Mouse (Mus musculus) ovary, adult 18-20 months (tissue): ENCODE measurements around the gene Fbxo4.

Source experiments
- DNase-seq: peaks from one replicate; pipeline ENCODE4 v3.0.0; 2022; ENCODE audit warnings: low spot score, mixed read lengths

Fbxo4 gene

DNA sequence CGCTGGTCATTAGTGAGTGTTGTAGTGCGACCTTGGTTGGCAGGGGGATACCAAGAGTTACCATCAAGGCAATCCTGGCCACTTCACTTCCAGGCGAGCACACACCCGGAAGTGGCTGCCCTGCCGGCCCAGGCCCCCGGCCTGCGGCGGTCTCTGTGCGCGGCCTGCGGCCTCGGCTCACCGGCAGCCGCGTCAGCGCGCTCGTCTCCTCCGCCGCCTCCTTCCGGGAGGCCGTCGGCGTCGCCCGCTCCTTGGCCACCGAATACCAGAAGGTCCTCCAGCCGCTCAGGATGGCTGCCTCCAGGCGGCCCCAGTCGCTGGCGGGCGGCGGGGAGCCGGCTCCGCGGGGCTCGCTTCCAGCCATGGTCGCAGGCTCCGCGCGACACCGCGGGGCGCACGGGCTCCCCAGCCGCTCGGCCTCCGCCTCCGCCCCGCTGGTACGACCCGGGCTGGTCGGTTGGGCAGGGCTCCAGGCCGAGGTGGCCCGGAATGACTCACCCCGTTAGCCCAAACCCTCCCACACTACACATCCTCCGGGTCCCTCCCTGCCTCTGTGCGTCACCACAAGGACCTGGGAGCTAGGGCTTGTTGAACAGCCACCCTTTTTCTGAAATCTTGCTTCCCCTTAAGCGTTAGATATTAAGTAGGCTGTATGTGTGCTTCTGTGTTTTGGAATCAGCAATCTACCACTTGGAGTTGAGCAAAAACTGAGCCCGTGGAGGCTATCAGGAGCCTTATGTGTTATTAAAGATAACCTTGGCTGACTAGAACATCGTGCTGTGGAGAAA, at the start of gene Fbxo4:
Gene Fbxo4 (minus strand): TSS at position 513 of the 788 bp plus-strand sequence.
- DNase-seq = peak; percentile 83

DNA sequence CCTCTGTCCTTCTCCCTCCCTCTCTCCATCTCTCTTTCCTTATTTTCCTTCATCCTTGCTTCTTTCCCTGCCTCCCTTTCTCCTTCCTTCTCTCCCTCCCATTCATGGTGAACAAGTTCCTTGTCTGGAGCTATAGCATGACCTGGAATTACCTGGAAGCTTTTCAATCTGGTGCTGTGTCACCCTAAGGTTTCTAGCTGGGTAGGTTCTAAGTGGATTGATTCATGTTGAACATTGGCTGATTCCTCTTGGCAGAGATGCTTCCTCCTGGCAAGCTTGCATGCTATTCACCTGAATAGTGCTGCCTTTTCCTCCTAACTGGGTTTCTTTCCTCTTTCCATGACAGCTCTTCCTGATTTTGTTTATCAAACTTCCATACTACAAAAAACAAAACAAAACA, 49.6 kb upstream of the Fbxo4 start:
- DNase-seq = no peak

DNA sequence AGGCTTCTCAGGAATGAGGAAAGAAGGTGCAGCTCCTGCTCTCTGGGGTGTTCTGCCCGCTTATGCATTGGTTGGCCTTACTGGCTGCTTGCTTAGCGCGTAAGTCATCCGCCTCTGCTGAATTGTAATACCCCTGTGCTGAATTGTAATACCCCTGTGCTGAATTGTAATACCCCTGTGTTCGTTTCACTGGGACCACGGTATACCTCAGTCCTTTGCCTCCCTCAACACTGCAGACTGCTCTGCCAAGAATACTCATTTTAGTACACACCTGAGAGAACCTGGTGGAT, 49.0 kb upstream of the Fbxo4 start:
- no peak for DNase-seq

DNA sequence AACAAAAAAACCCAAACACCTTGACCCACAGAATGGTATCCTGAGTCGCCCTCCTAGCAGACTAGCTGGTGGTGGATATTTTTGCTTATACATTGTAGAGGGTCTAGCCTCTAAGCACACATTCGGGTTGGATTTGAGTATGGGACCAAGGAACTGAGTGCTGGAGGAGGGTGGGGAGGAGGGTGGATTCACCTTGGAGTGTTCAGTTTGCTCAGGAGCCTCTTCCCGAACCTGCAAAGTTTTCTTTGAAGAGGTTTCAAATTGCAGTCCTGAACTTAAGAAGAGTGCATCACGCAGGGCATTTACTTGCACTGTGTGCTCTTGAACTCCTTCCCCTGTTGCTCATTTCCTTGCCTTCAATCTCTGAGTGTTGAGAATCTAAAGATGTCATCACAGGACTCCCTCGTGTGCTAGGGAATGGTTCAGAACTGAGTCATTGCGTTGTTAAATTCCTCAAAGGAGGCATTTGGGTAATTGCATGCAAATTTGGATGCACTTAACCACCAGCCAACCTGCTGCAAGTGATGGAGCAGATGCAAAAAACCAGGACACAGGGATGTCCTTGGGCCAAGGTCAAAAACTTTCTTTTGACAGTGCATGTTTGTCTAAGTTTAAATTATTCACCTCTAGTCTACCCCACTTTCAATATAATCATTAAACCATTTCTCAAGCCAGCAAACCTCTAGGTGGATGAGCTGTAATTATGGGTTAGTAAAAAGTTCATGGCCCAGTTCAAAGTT, 48.5 kb upstream of the Fbxo4 start:
- no peak for DNase-seq

DNA sequence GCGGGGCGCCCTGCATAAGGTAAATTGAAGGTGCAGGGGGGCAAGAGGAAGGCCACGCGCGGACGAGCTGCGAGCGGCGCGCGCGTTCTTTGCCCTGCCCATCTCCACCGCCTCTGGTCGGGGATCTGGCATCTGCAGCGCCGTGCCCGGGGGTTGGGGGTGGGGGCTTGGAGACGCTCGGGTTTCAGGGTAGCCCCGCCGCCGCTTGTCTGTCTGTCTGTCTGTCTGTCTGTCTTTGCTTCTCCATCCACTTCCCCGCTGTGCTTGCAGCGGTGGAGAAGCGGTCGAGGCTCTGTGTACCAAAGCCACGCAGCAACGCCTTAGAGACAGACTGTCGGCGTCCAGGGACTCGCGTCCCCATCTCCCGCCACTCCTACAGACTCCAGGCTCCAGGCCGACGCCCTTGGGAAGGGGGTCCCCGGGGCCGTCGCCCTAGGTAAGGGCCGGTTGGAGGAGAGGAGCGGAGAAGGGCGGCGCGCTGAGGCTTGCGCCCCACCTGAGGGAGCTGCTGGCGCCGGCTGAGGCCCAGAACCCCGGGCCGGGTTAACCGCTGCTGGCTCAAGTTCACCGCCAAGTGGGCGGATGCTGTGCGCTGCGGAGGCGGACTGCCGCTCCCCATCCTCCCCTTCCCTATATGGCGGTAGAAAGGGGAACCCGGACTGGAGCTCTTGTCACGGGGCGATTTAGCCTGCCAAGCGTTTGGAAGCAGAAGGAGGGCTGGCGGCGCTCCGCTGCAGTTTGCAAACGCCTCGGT, 47.6 kb upstream of the Fbxo4 start:
- peak; percentile 85 for DNase-seq

DNA sequence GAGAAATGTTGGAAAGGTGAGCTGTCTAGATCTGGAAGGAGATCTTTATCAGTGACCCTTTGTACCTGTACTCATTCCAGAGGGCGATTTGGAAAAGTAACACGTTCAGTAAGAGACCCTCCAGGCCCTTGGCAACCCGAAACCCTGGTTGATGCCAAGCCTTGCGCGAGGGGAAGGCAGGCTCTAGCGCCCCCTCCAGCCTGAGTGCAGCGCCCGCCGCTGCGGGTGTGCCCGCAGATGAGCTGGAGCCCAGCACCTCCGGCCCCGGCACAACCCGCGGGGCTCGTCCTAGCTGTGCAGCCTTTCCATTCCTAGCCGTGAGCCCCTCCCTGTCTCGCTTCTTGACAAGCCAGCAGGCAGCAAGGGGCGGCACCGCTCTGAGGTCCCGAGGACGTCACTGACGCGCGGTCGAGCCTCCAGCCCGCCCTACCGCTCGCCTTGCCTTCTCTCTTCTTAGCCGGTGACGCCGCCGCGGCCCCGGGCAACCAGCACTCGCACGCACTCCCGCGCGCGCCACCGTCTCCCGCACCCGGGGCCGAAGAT, 46.9 kb upstream of the Fbxo4 start, which contains the start of gene Oxct1:
Gene Oxct1 (plus strand): TSS at position 153 of the 543 bp plus-strand sequence.
- peak; percentile 89 for DNase-seq

DNA sequence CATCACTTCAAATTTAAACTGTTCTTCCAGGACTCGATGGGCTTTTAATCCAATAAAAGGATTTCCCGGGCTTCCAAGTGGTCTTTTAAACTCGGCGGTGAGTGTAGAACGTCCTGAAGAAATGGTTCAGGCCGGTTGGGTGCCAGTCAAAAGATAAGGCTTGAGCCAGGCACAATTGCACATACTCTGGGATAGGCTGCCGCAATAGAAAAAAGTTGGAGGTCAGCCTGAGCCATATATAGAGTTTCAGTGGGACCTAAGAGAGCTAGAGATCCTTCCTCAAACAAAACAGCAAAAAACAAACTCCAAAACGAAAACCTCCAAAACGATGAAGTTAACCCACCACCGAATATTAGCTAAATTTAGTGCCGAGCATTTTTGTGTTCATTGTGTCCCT, 46.1 kb upstream of the Fbxo4 start:
- no peak for DNase-seq

DNA sequence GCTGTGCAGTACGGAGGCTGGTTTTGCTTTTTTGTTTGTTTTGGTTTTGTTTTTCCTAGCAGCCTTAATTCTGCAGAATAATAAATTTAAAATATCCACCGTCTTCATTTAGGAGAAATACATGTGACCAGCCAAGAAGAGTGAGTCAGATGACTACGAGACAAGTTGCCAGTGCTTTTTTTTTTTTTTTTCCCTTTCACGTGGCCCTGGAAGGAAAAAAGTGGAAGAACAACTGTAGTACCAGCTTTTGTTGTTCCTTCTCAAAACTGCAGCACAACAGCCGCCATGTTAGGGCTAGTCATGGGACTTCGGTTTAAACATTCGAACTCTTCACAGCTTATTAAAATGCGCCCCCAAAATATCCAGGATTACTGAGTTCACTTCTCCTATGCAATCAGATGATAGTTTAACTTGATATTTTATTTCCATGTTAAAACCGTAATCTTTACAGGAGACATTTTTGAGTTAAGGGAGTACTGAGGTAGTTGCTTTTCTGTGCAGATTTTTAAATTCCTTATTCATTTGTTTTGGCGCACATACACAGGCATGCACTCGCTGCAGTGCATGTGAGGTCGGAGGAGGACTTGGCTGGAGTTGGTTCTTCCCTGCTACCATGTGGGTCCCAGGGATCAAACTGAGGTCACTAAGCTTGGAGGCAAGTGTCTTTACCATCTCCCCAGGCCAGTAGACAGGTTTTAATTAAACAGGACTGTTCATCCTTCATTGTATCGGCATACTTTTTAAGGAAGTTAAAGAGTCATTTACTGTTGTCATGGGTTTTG, 45.5 kb upstream of the Fbxo4 start:
- no peak for DNase-seq

DNA sequence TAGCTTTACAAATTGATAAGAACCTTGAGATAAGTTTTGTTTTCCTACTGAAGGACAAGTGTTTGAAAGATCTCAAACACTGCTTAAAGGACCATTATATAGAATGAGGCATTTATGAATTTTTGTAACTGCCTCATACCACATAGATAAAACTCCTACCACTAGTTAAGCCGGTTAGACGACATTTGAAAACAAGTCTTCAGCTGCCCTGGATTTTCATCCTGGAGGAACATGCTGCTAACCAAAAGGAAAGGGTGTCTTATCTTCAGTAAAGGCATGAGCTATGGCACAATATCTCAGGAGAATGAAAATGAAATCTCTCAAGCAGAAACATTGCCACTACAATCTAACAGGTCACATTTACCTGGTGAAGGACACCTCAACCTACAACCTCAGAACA, 44.4 kb upstream of the Fbxo4 start:
- no peak for DNase-seq

DNA sequence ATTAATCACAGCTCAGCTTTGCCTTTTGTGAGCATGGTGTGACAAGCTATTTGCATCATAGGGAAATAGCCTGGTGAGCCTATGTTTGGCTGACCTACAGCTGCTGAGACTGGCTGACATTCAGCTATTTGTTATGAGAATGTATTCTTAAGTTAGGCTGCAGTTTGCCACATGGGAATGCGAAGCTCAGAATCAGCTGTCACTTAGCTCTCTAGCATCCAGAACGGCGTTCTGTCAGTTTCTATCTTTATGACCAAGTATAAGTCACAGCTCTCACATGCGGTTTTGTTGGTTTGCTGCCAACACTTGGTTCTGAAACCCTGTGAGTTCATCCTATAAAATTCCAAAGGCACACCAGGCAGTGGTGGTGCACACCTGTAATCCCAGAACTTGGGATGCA, 41.3 kb upstream of the Fbxo4 start:
- DNase-seq = no peak

DNA sequence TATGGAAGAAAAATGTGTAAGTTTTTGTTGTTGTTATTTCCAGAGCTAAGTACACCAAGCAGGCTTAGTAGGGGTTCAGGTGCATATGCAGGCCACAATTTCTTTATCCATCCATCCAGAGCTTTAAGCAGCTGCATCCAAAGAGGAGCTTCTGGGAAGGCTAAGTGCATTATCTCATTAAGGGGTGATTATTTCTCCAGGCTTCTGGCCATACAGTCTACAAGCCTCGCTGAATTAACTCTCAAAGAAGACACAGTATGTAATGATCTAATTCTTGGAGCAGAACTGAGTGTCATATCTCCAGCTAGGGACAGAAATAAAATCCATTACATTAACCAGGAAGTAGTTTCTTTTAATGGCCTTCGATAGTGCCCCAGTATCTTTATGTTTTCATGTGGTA, 34.5 kb upstream of the Fbxo4 start:
- no peak for DNase-seq

DNA sequence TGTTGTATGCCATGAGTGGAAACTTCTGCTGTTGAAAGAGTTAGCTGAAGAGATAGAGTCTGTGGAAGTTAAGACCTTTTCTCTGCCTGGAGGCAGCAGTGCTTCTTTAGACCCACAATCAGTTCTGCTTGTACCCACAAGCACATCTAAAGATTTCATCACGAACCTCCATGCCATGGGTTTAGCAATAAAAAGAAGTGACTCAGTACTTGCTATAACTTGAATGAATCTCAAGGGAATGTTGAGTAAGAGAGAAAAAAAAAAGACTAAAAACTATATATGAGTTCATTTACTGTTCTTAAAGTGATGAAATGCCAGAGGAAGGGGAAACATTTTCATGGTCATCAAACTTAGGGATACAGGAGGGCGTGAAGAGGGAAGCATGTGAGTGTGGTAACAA, 21.2 kb upstream of the Fbxo4 start:
- DNase-seq = no peak

DNA sequence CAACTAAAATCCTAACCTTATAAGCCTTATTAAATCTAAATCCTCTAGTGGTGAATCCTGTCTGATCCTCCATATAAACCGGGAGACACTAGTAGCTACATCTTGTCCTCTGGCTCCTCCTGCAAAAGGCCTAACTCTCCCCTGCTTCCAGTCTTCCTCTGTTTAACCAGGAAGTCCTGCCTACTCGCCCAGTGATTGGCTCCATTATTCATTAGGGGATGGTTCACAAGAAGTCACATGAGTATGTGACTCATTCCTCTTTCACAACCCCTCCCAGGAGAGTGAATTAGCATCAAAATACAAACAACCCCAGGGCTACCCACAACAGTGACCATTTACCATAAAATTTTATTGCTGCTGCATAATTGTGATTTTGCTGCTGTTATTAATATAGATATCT, 19.8 kb upstream of the Fbxo4 start:
- DNase-seq = no peak

DNA sequence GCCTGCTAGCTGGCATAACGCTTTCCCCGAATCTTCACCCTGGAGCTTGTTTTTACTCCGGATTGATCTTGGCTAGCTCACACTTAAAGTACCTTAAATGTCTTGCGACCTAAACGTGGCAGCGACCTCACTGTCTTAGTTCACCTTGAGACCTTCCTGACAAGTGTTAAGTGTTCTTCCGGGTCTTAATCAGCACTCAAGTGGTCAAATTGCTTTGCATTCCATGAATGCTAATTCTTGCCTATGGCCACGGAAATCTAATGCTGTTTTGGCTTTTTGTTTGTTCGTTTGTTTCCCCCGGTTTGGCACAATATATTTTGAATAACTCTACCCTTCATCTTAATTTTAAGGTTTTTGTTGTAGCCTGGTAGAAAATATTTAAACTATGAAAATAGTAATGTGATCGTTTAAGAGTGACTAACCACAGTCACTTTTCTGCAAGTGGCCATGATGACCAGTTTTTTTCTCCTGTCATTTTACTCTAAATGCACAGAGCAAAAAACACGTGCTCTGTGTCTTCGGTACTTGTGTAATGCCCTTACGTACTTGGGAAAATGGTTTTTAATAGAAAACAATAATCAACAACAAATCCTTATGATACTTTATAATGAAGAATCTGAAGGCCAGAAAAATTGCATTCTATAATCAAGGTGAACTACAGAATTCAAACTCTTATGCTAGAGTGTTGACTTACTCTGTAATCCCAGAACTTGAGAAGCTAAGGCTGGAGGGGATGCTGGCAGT, 17.1 kb upstream of the Fbxo4 start:
- no peak for DNase-seq

DNA sequence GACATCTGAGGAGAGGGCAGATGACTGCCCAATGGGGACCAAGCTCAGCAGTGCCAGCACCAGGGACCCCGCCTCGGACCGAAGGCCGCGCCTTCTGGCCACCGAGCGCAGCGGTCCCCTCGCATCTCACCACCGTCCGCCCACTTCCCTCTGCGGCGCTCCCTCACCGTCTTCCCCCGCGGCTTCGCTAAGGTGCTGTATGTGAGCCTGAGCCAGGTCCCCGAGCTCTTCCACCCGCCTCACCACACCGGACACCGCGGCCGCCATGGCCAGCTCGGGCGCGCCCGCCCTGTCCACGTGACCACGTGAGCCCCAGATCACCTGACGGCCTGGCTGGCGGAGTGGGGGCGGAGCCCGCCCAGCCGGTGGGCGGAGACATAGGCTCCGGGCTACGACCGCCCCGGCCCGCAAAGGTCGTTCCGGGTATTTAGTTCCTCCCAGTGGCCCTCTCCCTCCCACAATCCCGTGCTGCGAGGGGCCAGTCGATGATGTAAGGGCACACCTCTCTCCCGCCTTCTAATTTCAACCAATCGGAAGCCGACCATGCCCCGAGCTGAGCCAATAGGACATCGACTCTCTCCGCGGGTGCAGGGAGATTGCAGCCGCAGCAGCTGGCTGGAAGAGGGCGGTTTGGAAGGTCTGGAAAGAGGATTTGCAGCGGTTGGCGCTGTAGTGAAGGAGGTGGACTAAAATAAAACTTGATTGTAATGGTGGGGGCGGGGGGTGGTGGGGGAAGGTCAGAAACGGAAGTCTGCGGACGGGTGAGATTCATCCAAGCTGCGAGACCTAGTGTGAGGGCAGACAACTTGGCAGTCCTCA, 16.3 kb upstream of the Fbxo4 start, which contains the start of gene AW549877:
Gene AW549877 (minus strand): TSS at position 297 of the 819 bp plus-strand sequence.
- DNase-seq = peak; percentile 99

DNA sequence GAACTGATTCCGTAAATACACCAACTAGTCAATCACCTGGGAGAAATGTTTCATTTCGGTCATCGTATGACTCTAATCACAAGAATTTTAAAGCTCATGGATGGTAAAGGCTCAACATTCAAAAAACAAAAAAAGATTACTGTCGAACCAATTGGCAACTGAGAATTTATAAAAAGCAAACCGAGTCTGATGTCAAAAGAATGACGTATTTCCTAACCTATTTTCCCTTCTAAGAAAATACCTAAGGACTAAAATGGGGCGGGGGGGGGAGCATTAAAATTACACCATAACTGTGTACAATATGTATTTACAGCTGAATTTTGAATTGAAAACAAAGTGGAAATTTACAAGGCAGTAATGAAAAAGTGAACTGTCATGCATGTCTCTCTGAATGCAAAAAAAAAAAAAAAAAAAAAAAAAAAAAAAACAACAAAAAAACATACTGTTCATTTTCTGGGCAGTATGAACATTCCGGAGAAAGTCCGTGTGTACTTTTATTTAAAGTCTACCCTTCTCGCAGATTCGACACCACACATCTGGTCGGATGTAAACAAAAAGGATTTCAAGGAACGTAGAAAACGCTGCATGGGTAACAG, 15.6 kb upstream of the Fbxo4 start:
- DNase-seq = no peak

DNA sequence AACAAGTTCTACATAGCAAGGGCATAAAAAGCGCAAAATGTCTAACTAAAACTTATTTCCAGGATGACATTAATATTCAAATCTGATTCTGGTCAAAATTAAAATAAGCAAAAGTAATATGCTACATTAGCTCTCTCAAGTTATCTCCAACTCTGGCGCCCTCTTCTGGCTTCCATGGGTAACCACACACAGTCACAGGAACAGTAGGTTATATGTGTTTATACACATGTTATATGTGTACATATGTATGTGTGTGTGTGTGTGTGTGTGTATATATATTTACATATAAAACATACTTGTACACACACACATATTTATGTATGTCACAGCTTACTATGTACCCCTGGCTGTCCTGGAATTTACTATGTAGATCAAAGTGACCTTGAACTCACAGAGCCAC, 8.6 kb upstream of the Fbxo4 start:
- no peak for DNase-seq

DNA sequence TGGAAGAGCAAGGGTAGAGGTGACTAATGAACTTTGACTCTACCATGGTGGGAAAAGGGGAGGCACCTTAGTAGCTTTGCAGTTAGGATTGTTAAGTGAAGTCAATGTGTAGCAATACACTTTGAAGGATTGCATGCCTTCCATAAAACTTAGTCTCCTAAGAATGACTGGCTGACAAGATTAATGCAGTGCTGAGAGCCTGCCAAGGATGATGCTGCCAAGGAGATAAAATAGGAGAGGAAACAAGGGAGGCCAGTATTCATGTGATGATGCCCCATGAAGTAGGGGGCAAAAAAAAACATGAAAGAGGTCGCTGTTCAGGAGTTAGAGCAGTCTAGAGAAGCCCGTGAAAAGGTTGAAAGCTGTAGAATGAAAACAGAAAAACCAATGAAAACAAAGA, 5.5 kb upstream of the Fbxo4 start:
- DNase-seq = no peak

DNA sequence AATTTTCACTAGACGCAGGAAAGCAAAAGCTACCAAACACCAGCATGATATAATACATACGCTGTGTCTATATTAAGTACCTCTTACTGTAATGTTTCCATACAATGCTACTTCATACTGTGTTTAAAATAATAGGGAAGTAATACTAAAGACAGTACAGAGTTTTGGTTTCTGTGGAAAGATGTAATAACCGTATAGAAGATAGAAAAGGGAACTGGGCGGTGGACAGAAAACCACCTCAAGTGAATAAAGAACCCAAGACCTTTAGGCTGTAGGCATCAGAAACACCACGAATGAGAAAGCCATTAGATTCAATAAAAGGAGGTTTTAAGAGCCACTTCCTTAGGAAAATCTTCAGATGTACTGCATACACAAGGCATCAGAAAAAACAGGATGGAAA, 3.4 kb upstream of the Fbxo4 start:
- no peak for DNase-seq

DNA sequence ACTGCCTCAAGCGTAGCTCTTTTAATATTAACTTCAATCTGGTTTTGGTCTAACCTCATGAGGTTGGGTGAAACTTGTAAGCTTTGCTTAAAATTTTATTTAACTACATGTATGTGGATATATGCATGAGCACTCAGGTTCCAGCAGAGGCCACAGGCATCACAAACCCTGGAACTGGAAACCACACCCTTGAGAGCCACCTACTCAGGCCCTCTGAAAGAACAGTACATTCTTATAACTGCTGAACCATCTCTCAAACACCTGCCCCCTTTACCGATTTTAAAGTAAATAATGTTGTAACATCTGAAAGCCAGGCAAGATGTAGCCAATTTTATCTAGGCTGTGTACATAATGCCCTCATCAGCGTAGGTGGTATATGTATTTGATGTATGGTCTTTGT, 498 bp upstream of the Fbxo4 start:
- no peak for DNase-seq
